Mouse (Mus musculus) ES-E14 (cell line): ENCODE measurements around the gene Tgoln1. TPM values are rescaled to one million over a fixed set of nuclear protein-coding genes. Genes with fewer than 3 reads are reported as not detected.

Experiments used
- DNase-seq: peaks from one replicate; pipeline ENCODE4 v3.0.0-alpha.2; 2013; ENCODE audit warnings: low read depth, low spot score
- H3K27ac ChIP-seq: 2 replicates; pipeline ENCODE4 v1.5.1; 2012; ENCODE audit warnings: low read depth, mild to moderate bottlenecking, low read length, moderate library complexity, mixed read lengths; ENCODE audit not compliant: poor library complexity, insufficient read depth, severe bottlenecking
- H3K36me3 ChIP-seq: 2 replicates; pipeline ENCODE4 v1.6.1; 2012; ENCODE audit warnings: mild to moderate bottlenecking, low read length, moderate library complexity, mixed read lengths; ENCODE audit not compliant: control insufficient read depth, poor library complexity, insufficient read depth, severe bottlenecking
- H3K4me1 ChIP-seq, 2 experiments: fragments of 150-350 bp in 1 of 2; sonication (generic) in 1 of 2; 2 replicates each; pipeline ENCODE4 v1.6.1; 2012; ENCODE audit warnings: low read length in 2 of 2, mild to moderate bottlenecking in 1 of 2, mixed read lengths in 1 of 2; ENCODE audit not compliant: control insufficient read depth in 2 of 2, insufficient read depth in 2 of 2, poor library complexity in 1 of 2
- H3K4me3 ChIP-seq, 2 experiments: fragments of 150-350 bp in 1 of 2; sonication (generic) in 1 of 2; 2 replicates each; pipeline ENCODE4 v1.5.1; 2012; ENCODE audit warnings: low read length in 2 of 2, low read depth in 1 of 2, mild to moderate bottlenecking in 1 of 2, mixed read lengths in 1 of 2; ENCODE audit not compliant: insufficient read depth in 1 of 2, poor library complexity in 1 of 2, severe bottlenecking in 1 of 2
- H3K9ac ChIP-seq: 2 replicates; pipeline ENCODE4 v1.6.1; 2012; ENCODE audit warnings: low read depth, mild to moderate bottlenecking, low read length, mixed read lengths; ENCODE audit not compliant: poor library complexity, insufficient read depth, severe bottlenecking
- H3K9me3 ChIP-seq: fragments of 150-350 bp; sonication (generic); 2 replicates; pipeline ENCODE4 v1.6.1; 2012; ENCODE audit warnings: low read depth, mild to moderate bottlenecking, low read length; ENCODE audit not compliant: control insufficient read depth, insufficient read depth
- CHD2 ChIP-seq: IDR thresholded peaks from 2 replicates; pipeline ENCODE4 v1.6.1; 2014; ENCODE audit warnings: mild to moderate bottlenecking, low read depth, low read length, inconsistent platforms
- HCFC1 ChIP-seq: IDR thresholded peaks from 2 replicates; pipeline ENCODE4 v1.6.1; 2012; ENCODE audit warnings: low read length, inconsistent platforms, borderline replicate concordance; ENCODE audit not compliant: insufficient read depth
- MAFK ChIP-seq: IDR thresholded peaks from 2 replicates; pipeline ENCODE4 v1.6.1; 2014; ENCODE audit warnings: mild to moderate bottlenecking, low read depth, low read length, inconsistent platforms; ENCODE audit not compliant: insufficient read depth
- ZC3H11A ChIP-seq: IDR thresholded peaks from 2 replicates; pipeline ENCODE4 v1.6.1; 2012; ENCODE audit warnings: low read depth, mild to moderate bottlenecking, inconsistent platforms, low read length, borderline replicate concordance
- ZNF384 ChIP-seq: IDR thresholded peaks from 2 replicates; pipeline ENCODE4 v1.6.1; 2012; ENCODE audit warnings: low read depth, low read length, inconsistent platforms
- in situ Hi-C, 2 experiments: fragments of 600-800 bp; cut with MboI; formaldehyde crosslinking; loops; one replicate each; pipeline ENCODE4 v1.15.1; 2025; ENCODE audit warnings: low sequenced_read_pairs in 2 of 2, inconsistent platforms in 1 of 2; ENCODE audit not compliant: unreplicated experiment in 2 of 2
- total RNA-seq: library from RNA; depleted of rRNA; stranded (reverse); fragments of 300-350 nt; gene quantifications from 2 replicates; pipeline ENCODE4 v1.2.3, GENCODE M21; 2012

Gene Tgoln1
- total RNA-seq, 1 experiment, result 57.7 TPM

- Histone ChIP-seq H3K27ac (no peak overlapping the region), H3K4me3 (no peak overlapping the region)
- no peak for DNase-seq
These were observed 10.5 kb upstream of the Tgoln1 start for GRCm38 (mm10) chr6:72627276-72627675.

GRCm38 (mm10) chr6:72626391-72626790 is 9.6 kb upstream of the Tgoln1 start:
- no peak overlapping the region for H3K9ac ChIP-seq
- TF ChIP-seq HCFC1 (no peak), ZC3H11A (no peak)
- in situ Hi-C loops, result no loop called here
- no peaks in the 10 kb centered on the region for H3K4me1 ChIP-seq
- no peak for DNase-seq
- peaks cover 14% of the 10 kb centered on the region; the same call in 1 of the 2 replicates for H3K36me3 ChIP-seq
- H3K9me3 ChIP-seq, result no peaks in the 10 kb centered on the region
- H3K4me3 ChIP-seq, result no peak overlapping the region
- H3K27ac ChIP-seq, result no peak overlapping the region

More at GRCm38 (mm10) chr6:72627276-72627675, 10.5 kb upstream of the Tgoln1 start:
- TF ChIP-seq ZNF384 (no peak), ZC3H11A (no peak), MAFK (no peak), CHD2 (no peak), HCFC1 (no peak)
- H3K9ac ChIP-seq, result peak overlapping the region; percentile 32; the same call in 1 of the 2 replicates
- peaks cover 19% of the 10 kb centered on the region; the same call in 1 of the 2 replicates for H3K36me3 ChIP-seq
- no peaks in the 10 kb centered on the region for H3K4me1 ChIP-seq
- in situ Hi-C loops, result no loop called here
- no peaks in the 10 kb centered on the region for H3K9me3 ChIP-seq

GRCm38 (mm10) chr6:72623661-72624402 is 7.0 kb upstream of the Tgoln1 start:
- Histone ChIP-seq H3K9ac (no peak overlapping the region), H3K4me3 (no peak overlapping the region), H3K9me3 (no peaks in the 10 kb centered on the region), H3K27ac (no peak overlapping the region), H3K4me1 (0 out of 4 replicates have a peak, but pooled peaks cover 0 to 2% of the 10 kb centered on the region in 2 experiments), H3K36me3 (peaks cover 7% of the 10 kb centered on the region; the same call in 1 of the 2 replicates)
- TF ChIP-seq HCFC1 (no peak), ZC3H11A (no peak), MAFK (no peak), ZNF384 (no peak), CHD2 (no peak)
- in situ Hi-C loops, result no loop called here
- no peak for DNase-seq

- 0 out of 2 replicates have a peak, but pooled peaks have one; percentile 16 for TF ChIP-seq MAFK
- no peak for TF ChIP-seq CHD2
- TF ChIP-seq ZC3H11A, result no peak
- DNase-seq, result no peak
- Histone ChIP-seq H3K4me3 (no peak overlapping the region), H3K4me1 (0 out of 4 replicates have a peak, but pooled peaks cover 0 to 2% of the 10 kb centered on the region in 2 experiments), H3K36me3 (peaks cover 7% of the 10 kb centered on the region; the same call in 1 of the 2 replicates), H3K27ac (no peak overlapping the region), H3K9ac (no peak overlapping the region), H3K9me3 (no peaks in the 10 kb centered on the region)
- in situ Hi-C loops, result no loop called here
These were observed 6.1 kb upstream of the Tgoln1 start for GRCm38 (mm10) chr6:72622917-72623316.
